Mouse (Mus musculus) neural tube, embryonic 13.5 days (tissue): ENCODE measurements around the gene Tbx3. TPM values are rescaled to one million over a fixed set of nuclear protein-coding genes. Genes with fewer than 3 reads are reported as not detected.

Experiments used
- ATAC-seq: fragments of 200-750 bp; cut with Nextera tagmentation; 2 replicates; pipeline ENCODE4 v1.8.0; 2017; ENCODE audit warnings: low read depth, mild to moderate bottlenecking, moderate TSS enrichment, moderate library complexity
- H3K27ac ChIP-seq: fragments of 300-500 bp; sonication (generic); replicated peaks from 2 replicates; pipeline ENCODE4 v1.5.1; 2015; ENCODE audit warnings: moderate library complexity, mild to moderate bottlenecking, inconsistent platforms
- H3K27me3 ChIP-seq: fragments of 300-500 bp; sonication (generic); 2 replicates; pipeline ENCODE4 v1.6.1; 2015; ENCODE audit warnings: mild to moderate bottlenecking, inconsistent platforms
- H3K36me3 ChIP-seq: fragments of 300-500 bp; sonication (generic); 2 replicates; pipeline ENCODE4 v1.6.1; 2015; ENCODE audit warnings: mild to moderate bottlenecking, inconsistent platforms
- H3K4me1 ChIP-seq: fragments of 300-500 bp; sonication (generic); replicated peaks from 2 replicates; pipeline ENCODE4 v1.6.1; 2015; ENCODE audit warnings: inconsistent platforms
- H3K4me2 ChIP-seq: fragments of 300-500 bp; sonication (generic); 2 replicates; pipeline ENCODE4 v1.6.1; 2015; ENCODE audit warnings: inconsistent platforms, mild to moderate bottlenecking, moderate library complexity
- H3K4me3 ChIP-seq: fragments of 300-500 bp; sonication (generic); 2 replicates; pipeline ENCODE4 v1.5.1; 2015; ENCODE audit warnings: mild to moderate bottlenecking, inconsistent platforms
- H3K9ac ChIP-seq: fragments of 300-500 bp; sonication (generic); 2 replicates; pipeline ENCODE4 v1.6.1; 2015; ENCODE audit warnings: moderate library complexity, mild to moderate bottlenecking, inconsistent platforms
- H3K9me3 ChIP-seq: fragments of 300-500 bp; sonication (generic); 2 replicates; pipeline ENCODE4 v1.6.1; 2016; ENCODE audit warnings: inconsistent platforms
- WGBS: fragments of 180-500 bp; shearing (Covaris S2); methylation state at CpG from one replicate; pipeline ENCODE4 v1.1.7; 2015; 5-methylcytosine and 5-hydroxymethylcytosine counted together
- polyA plus RNA-seq: library from polyadenylated mRNA; unstranded; fragments of >200 nt; fragmentation: Nextera tagmentation; extraction: Ambion mirVana; gene quantifications from 2 replicates; pipeline ENCODE4 v1.2.1, GENCODE M21; 2015

Tbx3 gene
- polyA plus RNA-seq, 1 experiment from 2014 or later, result 10.5 TPM

- H3K27me3 ChIP-seq, result peaks cover 89% of the 10 kb centered on the region
- H3K9me3 ChIP-seq, result no peaks in the 10 kb centered on the region
- H3K4me2 ChIP-seq, result no peak overlapping the region
- no peak for ATAC-seq
- no peaks in the 10 kb centered on the region for H3K36me3 ChIP-seq
- no peak overlapping the region for H3K27ac ChIP-seq
- 9% methylated on average over 8 of the region's 8 CpGs for WGBS
- H3K9ac ChIP-seq, result no peak overlapping the region
- H3K4me3 ChIP-seq, result no peak overlapping the region
- no peaks in the 10 kb centered on the region for H3K4me1 ChIP-seq
These were observed 24.4 kb downstream of the Tbx3 start for GRCm38 (mm10) chr5:119694914-119695313.

GRCm38 (mm10) chr5:119703031-119703430 lies 32.6 kb downstream of the Tbx3 start:
- no peak for ATAC-seq
- Histone ChIP-seq H3K4me1 (peaks cover 5% of the 10 kb centered on the region), H3K9me3 (no peaks in the 10 kb centered on the region), H3K4me3 (no peak overlapping the region), H3K36me3 (no peaks in the 10 kb centered on the region), H3K9ac (no peak overlapping the region), H3K27me3 (peaks cover 84% of the 10 kb centered on the region), H3K27ac (no peak overlapping the region), H3K4me2 (no peak overlapping the region)
- 81% methylated on average over 1 of the region's 1 CpGs for WGBS

GRCm38 (mm10) chr5:119704900-119705299 lies 34.4 kb downstream of the Tbx3 start:
- Histone ChIP-seq H3K27me3 (peaks cover 90% of the 10 kb centered on the region), H3K9me3 (no peaks in the 10 kb centered on the region), H3K9ac (no peak overlapping the region), H3K4me3 (no peak overlapping the region), H3K36me3 (no peaks in the 10 kb centered on the region), H3K4me1 (peaks cover 5% of the 10 kb centered on the region), H3K27ac (no peak overlapping the region), H3K4me2 (no peak overlapping the region)
- no peak for ATAC-seq
- 56% methylated on average over 7 of the region's 7 CpGs for WGBS

GRCm38 (mm10) chr5:119706467-119706866 lies 36.0 kb downstream of the Tbx3 start:
- Histone ChIP-seq H3K9ac (peak overlapping the region; percentile 26; the same call in 1 of the 2 replicates), H3K4me2 (peak overlapping the region; percentile 39)

GRCm38 (mm10) chr5:119708850-119709585 lies 38.5 kb downstream of the Tbx3 start:
- no peak overlapping the region for H3K4me2 ChIP-seq
- peaks cover 91% of the 10 kb centered on the region for H3K27me3 ChIP-seq
- peaks cover 7% of the 10 kb centered on the region for H3K4me1 ChIP-seq

More at GRCm38 (mm10) chr5:119706467-119706866, 36.0 kb downstream of the Tbx3 start:
- H3K9me3 ChIP-seq, result no peaks in the 10 kb centered on the region
- ATAC-seq, result no peak
- no peaks in the 10 kb centered on the region for H3K36me3 ChIP-seq
- peaks cover 95% of the 10 kb centered on the region for H3K27me3 ChIP-seq
- H3K4me3 ChIP-seq, result peak overlapping the region; percentile 12; the same call in 1 of the 2 replicates
- peaks cover 5% of the 10 kb centered on the region for H3K4me1 ChIP-seq
- H3K27ac ChIP-seq, result no peak overlapping the region
- WGBS, result 0% methylated on average over 17 of the region's 17 CpGs

GRCm38 (mm10) chr5:119709826-119710559 lies 39.5 kb downstream of the Tbx3 start:
- Histone ChIP-seq H3K27ac (no peak overlapping the region), H3K36me3 (no peaks in the 10 kb centered on the region), H3K9me3 (no peaks in the 10 kb centered on the region), H3K27me3 (peaks cover 83% of the 10 kb centered on the region), H3K4me3 (no peak overlapping the region), H3K4me1 (peaks cover 7% of the 10 kb centered on the region), H3K4me2 (no peak overlapping the region), H3K9ac (no peak overlapping the region)
- ATAC-seq, result no peak
- 9% methylated on average over 18 of the region's 18 CpGs for WGBS

More at GRCm38 (mm10) chr5:119708850-119709585, 38.5 kb downstream of the Tbx3 start:
- WGBS, result 81% methylated on average over 14 of the region's 14 CpGs
- Histone ChIP-seq H3K9me3 (no peaks in the 10 kb centered on the region), H3K27ac (no peak overlapping the region), H3K9ac (no peak overlapping the region), H3K4me3 (no peak overlapping the region), H3K36me3 (no peaks in the 10 kb centered on the region)
- ATAC-seq, result no peak

GRCm38 (mm10) chr5:119710756-119711155 lies 40.3 kb downstream of the Tbx3 start:
- Histone ChIP-seq H3K4me2 (no peak overlapping the region), H3K27me3 (peaks cover 75% of the 10 kb centered on the region), H3K9me3 (no peaks in the 10 kb centered on the region), H3K4me3 (no peak overlapping the region), H3K36me3 (no peaks in the 10 kb centered on the region), H3K27ac (no peak overlapping the region), H3K9ac (no peak overlapping the region), H3K4me1 (peaks cover 7% of the 10 kb centered on the region)
- no peak for ATAC-seq
- 12% methylated on average over 7 of the region's 7 CpGs for WGBS

- no peak overlapping the region for H3K27ac ChIP-seq
- H3K4me2 ChIP-seq, result no peak overlapping the region
- H3K4me1 ChIP-seq, result peaks cover 3% of the 10 kb centered on the region
- H3K4me3 ChIP-seq, result no peak overlapping the region
- H3K27me3 ChIP-seq, result peaks cover 70% of the 10 kb centered on the region
- no peaks in the 10 kb centered on the region for H3K36me3 ChIP-seq
- H3K9ac ChIP-seq, result no peak overlapping the region
- no peak for ATAC-seq
- no peaks in the 10 kb centered on the region for H3K9me3 ChIP-seq
- 87% methylated on average over 5 of the region's 5 CpGs for WGBS
These were observed 41.2 kb downstream of the Tbx3 start for GRCm38 (mm10) chr5:119711626-119712025.

GRCm38 (mm10) chr5:119712679-119713246 lies 42.3 kb downstream of the Tbx3 start:
- peaks cover 59% of the 10 kb centered on the region for H3K27me3 ChIP-seq
- no peak for ATAC-seq

GRCm38 (mm10) chr5:119720471-119721265 lies 50.2 kb downstream of the Tbx3 start:
- H3K27me3 ChIP-seq, result peaks cover 45% of the 10 kb centered on the region
- WGBS, result 8% methylated on average over 11 of the region's 11 CpGs
- H3K4me2 ChIP-seq, result no peak overlapping the region
- no peak for ATAC-seq
- no peaks in the 10 kb centered on the region for H3K4me1 ChIP-seq
- no peak overlapping the region for H3K27ac ChIP-seq
- no peaks in the 10 kb centered on the region for H3K9me3 ChIP-seq
- H3K9ac ChIP-seq, result no peak overlapping the region
- H3K4me3 ChIP-seq, result no peak overlapping the region
- H3K36me3 ChIP-seq, result no peaks in the 10 kb centered on the region

More at GRCm38 (mm10) chr5:119712679-119713246, 42.3 kb downstream of the Tbx3 start:
- Histone ChIP-seq H3K4me1 (0 out of 2 replicates have a peak, but pooled peaks cover 2% of the 10 kb centered on the region), H3K36me3 (no peaks in the 10 kb centered on the region), H3K9me3 (no peaks in the 10 kb centered on the region), H3K4me3 (no peak overlapping the region), H3K27ac (no peak overlapping the region), H3K4me2 (peak overlapping the region; percentile 34; the same call in 1 of the 2 replicates), H3K9ac (no peak overlapping the region)
- 9% methylated on average over 22 of the region's 22 CpGs for WGBS

GRCm38 (mm10) chr5:119732978-119733377 lies 62.5 kb downstream of the Tbx3 start:
- Histone ChIP-seq H3K9me3 (no peaks in the 10 kb centered on the region), H3K36me3 (no peaks in the 10 kb centered on the region), H3K9ac (no peak overlapping the region), H3K27me3 (no peaks in the 10 kb centered on the region), H3K27ac (no peak overlapping the region), H3K4me1 (no peaks in the 10 kb centered on the region), H3K4me3 (no peak overlapping the region), H3K4me2 (no peak overlapping the region)
- no peak for ATAC-seq
- WGBS, result 62% methylated on average over 7 of the region's 7 CpGs
